Mouse (Mus musculus): ENCODE results near the gene Ccdc127.
A peak's percentile ranks its signal among the peaks of the same experiment; 100 is the strongest.

Gene Ccdc127

DNA sequence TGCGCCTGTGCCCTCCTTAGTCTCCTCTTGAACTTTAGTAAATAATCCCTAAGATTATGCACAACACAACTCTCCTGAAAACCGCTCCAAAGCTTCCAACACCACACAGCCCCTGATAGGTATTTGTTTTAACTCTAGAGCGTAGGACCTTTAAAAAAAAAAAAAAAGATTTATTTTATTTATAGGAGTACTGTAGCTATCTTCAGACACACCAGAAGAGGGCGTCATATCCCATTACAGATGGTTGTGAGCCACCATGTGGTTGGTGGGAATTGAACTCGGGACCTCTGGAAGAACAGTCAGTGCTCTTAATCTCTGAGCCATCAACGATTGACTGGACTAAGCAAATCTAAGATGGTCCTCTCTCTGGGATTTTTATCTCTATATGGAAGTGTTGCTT, 39.6 kb downstream of the Ccdc127 start:
- DNase-seq (ENCODE audit: inconsistent age in 2 of 2, low spot score in 1 of 2) = no peak

GRCm38 (mm10) chr13:74390371-74390990, 40.4 kb downstream of the Ccdc127 start, which contains the start of gene Zfp72:
Zfp72 (minus strand) TSS chr13:74390836.
- DNase-seq (ENCODE audit: inconsistent age in 2 of 2, low spot score in 1 of 2) = peak; percentile 77 to 94

DNA sequence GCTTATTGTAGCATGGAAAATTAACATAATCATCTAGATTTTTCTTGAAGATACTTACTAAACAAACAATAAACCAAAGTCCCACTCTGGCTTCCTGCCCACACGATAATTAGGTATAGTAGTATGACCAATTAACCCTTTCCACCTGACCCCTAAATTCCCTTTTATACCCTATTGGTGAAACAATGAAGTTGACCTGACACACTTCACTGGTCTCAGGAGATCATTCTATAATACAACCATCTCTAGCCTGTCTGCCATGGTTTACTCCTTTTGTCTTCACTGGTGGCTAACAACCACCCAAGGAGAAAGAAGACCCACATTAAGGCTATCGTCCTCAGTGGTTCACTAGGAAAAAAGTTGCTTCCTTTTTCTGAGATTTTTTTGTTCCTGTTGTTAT, 41.0 kb downstream of the Ccdc127 start:
- peak in 1 of 2 experiments; percentile 33 for DNase-seq (ENCODE audit: inconsistent age in 2 of 2, low spot score in 1 of 2)

DNA sequence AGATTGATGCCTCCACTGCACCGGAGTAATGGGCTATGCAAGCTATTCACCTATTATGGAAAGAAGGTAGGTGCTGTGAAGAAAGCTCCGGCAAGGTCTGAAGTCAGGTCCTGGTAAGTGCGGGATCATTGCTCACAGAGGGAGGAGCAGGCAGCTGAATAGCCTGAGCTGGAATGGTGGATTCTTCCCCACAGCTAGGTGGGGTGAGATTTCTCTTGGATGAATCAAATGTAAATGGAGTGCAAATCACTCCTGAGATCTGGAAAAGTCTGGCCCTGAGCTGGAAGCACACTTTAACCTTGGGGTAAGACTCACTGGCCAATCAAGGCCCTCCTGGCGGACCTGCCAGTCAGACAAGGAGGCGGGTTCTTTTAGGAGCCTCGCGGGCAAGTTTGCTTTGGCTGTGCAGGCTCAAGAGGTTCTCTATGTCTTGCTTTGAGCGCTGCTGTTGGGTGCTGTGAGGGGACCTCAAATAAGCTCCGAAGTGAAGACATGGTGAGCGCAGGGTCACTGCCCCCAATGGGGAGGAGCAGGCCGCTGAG, 49.3 kb downstream of the Ccdc127 start, which contains the start of gene Ftl1-ps1:
Gene Ftl1-ps1, plus strand, starts transcription at position 397 of the 542 bp plus-strand sequence.
- DNase-seq (ENCODE audit: inconsistent age in 2 of 2, low spot score in 1 of 2) = peak; percentile 61 to 79
